Mouse (Mus musculus) limb, embryonic 11.5 days (tissue): ENCODE data around the gene Mical2. TPM values are rescaled to one million over a fixed set of nuclear protein-coding genes. Genes with fewer than 3 reads are reported as not detected.

Experiments used
- ATAC-seq: fragments of 200-750 bp; cut with Nextera tagmentation; 2 replicates; pipeline ENCODE4 v1.8.0; 2017; ENCODE audit warnings: low read depth; ENCODE audit not compliant: insufficient number of reproducible peaks, low FRiP score, low TSS enrichment
- DNase-seq: peaks from one replicate; pipeline ENCODE4 v3.0.0-alpha.2; 2015; ENCODE audit warnings: low spot score
- H3K27ac ChIP-seq: fragments of 300-500 bp; sonication (generic); replicated peaks from 2 replicates; pipeline ENCODE4 v1.5.1; 2014; ENCODE audit warnings: low read depth, mild to moderate bottlenecking, low read length
- H3K27me3 ChIP-seq: fragments of 300-500 bp; sonication (generic); 2 replicates; pipeline ENCODE4 v1.6.1; 2014; ENCODE audit warnings: mild to moderate bottlenecking, low read length, mixed read lengths; ENCODE audit not compliant: control insufficient read depth, insufficient read depth
- H3K36me3 ChIP-seq: fragments of 300-500 bp; sonication (generic); 2 replicates; pipeline ENCODE4 v1.6.1; 2014; ENCODE audit warnings: mild to moderate bottlenecking, low read length, moderate library complexity, mixed read lengths; ENCODE audit not compliant: control insufficient read depth, insufficient read depth
- H3K4me1 ChIP-seq: fragments of 300-500 bp; sonication (generic); 2 replicates; pipeline ENCODE4 v1.6.1; 2014; ENCODE audit warnings: low read length, mixed read lengths; ENCODE audit not compliant: control insufficient read depth, insufficient read depth
- H3K4me2 ChIP-seq: fragments of 300-500 bp; sonication (generic); 2 replicates; pipeline ENCODE4 v1.6.1; 2014; ENCODE audit warnings: low read depth, mild to moderate bottlenecking, moderate library complexity; ENCODE audit not compliant: severe bottlenecking
- H3K4me3 ChIP-seq: fragments of 300-500 bp; sonication (generic); 2 replicates; pipeline ENCODE4 v1.5.1; 2014; ENCODE audit warnings: low read depth, low read length
- H3K9ac ChIP-seq: fragments of 300-500 bp; sonication (generic); 2 replicates; pipeline ENCODE4 v1.6.1; 2014; ENCODE audit warnings: mild to moderate bottlenecking, low read length
- H3K9me3 ChIP-seq: fragments of 300-500 bp; sonication (generic); 2 replicates; pipeline ENCODE4 v1.6.1; 2016; ENCODE audit warnings: low read length; ENCODE audit not compliant: control insufficient read depth
- WGBS: fragments of 180-500 bp; shearing (Covaris S2); extraction: QIAGEN DNeasy Blood & Tissue Kit; methylation state at CpG from one replicate; pipeline ENCODE4 v1.1.7; 2014; 5-methylcytosine and 5-hydroxymethylcytosine counted together
- polyA plus RNA-seq: library from polyadenylated mRNA; unstranded; fragments of >200 nt; fragmentation: Nextera tagmentation; extraction: Ambion mirVana; gene quantifications from 2 replicates; pipeline ENCODE4 v1.2.1, GENCODE M21; 2014

Gene Mical2
- polyA plus RNA-seq, 1 experiment from 2014 or later = 2.3 TPM

DNA sequence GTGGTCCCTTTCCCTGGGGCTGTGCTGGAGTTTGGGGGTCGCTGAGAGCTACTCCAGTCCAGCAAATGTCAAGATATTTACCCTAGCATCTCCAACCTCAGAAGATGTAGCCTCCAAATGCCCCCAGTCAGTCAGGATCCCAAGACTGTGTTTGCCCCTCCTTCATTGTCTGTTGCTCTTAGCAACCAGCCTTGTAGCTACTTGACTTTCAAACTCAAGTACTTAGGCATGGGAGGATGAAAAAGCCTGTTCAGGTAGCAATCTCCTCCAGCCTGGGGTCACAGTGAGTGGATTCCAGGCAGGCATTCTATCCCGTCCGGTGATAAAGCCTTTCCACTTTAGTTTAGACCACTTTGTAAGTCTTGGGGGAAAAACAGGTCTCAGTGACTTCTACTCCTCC lies 28.6 kb downstream of the Mical2 start:
- ATAC-seq = no peak
- Histone ChIP-seq H3K4me3 (no peak overlapping the region), H3K27ac (no peak overlapping the region), H3K9me3 (no peaks in the 10 kb centered on the region), H3K4me1 (peaks cover 6% of the 10 kb centered on the region; the same call in 1 of the 2 replicates), H3K36me3 (no peaks in the 10 kb centered on the region), H3K4me2 (no peak overlapping the region), H3K27me3 (no peaks in the 10 kb centered on the region), H3K9ac (no peak overlapping the region)
- WGBS = 91% methylated on average over 3 of the region's 3 CpGs
- DNase-seq = no peak

DNA sequence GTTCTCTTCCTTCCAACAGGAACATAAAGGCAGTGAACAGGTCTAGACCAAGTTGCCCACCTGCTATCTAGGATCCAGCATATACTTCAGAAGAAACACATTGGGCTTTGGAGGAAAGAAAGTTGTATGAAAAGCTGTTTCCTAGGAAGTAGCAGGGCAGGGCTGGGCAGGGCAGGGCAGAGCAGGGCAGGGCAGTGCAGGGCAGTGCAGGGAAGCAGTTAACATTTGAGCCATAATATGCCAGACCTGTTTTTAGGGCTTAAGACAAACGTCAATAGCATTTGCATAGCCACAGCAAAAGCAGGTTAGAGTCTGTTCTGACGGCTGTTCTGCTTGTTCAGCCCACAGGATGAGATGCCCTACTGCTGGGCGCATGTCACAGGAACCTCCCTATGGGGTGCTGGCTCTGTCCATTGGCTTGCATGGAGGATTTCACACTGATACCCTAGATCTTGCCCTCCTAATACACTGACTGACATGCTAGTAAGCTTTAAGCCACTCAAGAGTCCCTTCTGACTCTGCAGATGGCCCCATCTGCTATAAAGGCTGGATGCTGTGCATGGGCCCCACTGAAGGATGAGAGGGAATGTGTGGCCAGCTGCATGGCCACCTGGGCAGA lies 29.7 kb downstream of the Mical2 start:
- H3K4me3 ChIP-seq = no peak overlapping the region
- no peaks in the 10 kb centered on the region for H3K36me3 ChIP-seq
- H3K4me1 ChIP-seq = peaks cover 6% of the 10 kb centered on the region; the same call in 1 of the 2 replicates
- no peak overlapping the region for H3K27ac ChIP-seq
- H3K27me3 ChIP-seq = no peaks in the 10 kb centered on the region
- DNase-seq (no peak), ATAC-seq (no peak)
- 46% methylated on average over 3 of the region's 3 CpGs for WGBS
- no peak overlapping the region for H3K9ac ChIP-seq
- no peak overlapping the region for H3K4me2 ChIP-seq
- H3K9me3 ChIP-seq = no peaks in the 10 kb centered on the region

DNA sequence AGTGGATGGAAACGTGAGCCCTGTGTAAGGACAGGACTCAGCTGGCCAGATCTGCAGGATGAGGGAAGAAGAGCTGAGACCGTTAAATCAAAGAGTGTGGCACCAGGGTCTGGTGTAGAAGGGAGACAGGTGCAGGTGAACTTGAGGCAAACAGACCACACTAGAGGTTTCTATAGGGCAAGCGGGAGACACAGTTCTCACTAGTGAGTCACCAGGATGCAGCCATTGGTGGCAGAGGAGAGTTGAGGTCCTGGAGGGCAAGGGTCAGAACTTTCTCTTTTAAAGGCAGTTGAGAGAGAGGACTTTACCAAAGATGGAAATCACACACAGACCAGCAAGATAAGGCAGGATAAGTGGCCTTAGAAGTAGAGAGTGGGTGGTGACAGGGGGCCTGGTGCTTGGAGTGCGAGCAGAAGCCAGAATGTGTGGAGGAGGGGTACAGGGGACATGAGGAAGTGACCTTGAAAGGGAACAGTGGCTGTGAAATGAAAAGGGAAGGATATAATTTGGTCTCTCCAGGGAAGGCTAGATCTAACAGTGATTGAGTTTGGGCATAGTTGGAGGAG lies 32.8 kb downstream of the Mical2 start:
- WGBS = 75% methylated on average over 4 of the region's 4 CpGs
- no peaks in the 10 kb centered on the region for H3K9me3 ChIP-seq
- no peaks in the 10 kb centered on the region for H3K4me1 ChIP-seq
- no peak overlapping the region for H3K4me3 ChIP-seq
- ATAC-seq = no peak
- no peaks in the 10 kb centered on the region for H3K27me3 ChIP-seq
- no peak overlapping the region for H3K4me2 ChIP-seq
- no peaks in the 10 kb centered on the region for H3K36me3 ChIP-seq
- H3K9ac ChIP-seq = no peak overlapping the region
- DNase-seq = no peak
- H3K27ac ChIP-seq = no peak overlapping the region

DNA sequence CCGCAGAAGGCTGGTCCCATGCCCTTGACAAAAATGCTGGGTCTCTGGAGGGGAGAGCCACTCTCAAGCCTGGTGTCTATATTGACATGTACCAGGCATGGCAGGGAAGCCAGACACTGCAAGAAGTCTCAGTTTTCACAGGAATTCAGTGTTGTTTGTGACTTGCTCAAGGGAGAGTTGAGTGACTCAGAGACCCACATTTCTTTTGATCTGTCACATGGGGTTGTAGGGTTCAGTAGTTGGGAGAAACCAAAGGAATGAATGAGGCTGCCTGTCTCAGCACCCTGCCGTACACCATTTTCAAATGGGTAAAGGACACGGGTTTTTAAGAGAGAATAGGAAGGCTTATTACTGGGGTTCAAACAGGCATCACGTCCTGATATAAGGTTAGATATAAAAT lies 33.6 kb downstream of the Mical2 start:
- Histone ChIP-seq H3K27me3 (no peaks in the 10 kb centered on the region), H3K9me3 (no peaks in the 10 kb centered on the region), H3K36me3 (no peaks in the 10 kb centered on the region), H3K9ac (no peak overlapping the region), H3K4me1 (no peaks in the 10 kb centered on the region), H3K27ac (no peak overlapping the region), H3K4me3 (no peak overlapping the region), H3K4me2 (no peak overlapping the region)
- DNase-seq (no peak), ATAC-seq (no peak)
- 91% methylated on average over 4 of the region's 4 CpGs for WGBS

DNA sequence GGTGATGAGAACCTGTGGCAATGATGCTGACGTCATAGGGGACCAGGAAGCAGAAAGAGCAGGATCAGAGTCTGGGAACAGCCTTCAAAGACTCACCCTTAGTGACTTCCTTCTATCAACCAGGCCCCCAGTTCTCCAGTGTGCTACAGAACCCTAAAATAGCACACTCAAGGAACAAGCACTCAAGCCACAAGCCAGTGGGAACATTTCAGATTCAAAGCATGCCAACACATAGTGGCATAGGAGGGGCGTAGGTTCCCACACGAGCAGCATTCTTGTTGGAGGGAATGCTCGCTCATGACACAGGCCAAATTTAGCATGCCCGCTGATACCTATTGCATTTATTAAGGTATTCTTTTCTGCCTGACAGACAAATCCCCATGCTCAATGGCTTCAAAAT lies 35.5 kb downstream of the Mical2 start:
- Histone ChIP-seq H3K4me1 (no peaks in the 10 kb centered on the region), H3K9ac (no peak overlapping the region), H3K27ac (no peak overlapping the region), H3K4me2 (no peak overlapping the region), H3K4me3 (no peak overlapping the region), H3K36me3 (no peaks in the 10 kb centered on the region), H3K9me3 (no peaks in the 10 kb centered on the region), H3K27me3 (no peaks in the 10 kb centered on the region)
- WGBS = 87% methylated on average over 5 of the region's 5 CpGs
- DNase-seq (no peak), ATAC-seq (no peak)

DNA sequence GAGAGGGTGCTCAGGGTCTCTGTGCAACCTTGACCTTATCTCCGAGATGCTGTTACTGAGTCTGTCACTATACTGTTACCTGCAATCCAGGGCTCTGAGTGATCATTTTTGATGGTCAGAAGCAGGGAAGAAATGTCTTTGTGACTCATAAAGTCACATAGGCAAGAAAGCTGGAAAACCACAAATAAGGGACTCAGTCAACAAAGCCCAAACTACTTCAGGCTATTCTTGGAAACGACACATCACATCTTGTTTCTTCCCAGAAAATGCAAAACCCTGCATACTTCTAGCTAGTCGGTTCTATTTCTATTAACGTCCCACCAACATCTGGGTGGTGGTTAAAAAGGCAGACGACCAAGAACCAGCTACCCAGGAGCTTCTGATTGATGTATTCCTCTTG lies 41.6 kb downstream of the Mical2 start:
- H3K9ac ChIP-seq = no peak overlapping the region
- no peaks in the 10 kb centered on the region for H3K9me3 ChIP-seq
- no peaks in the 10 kb centered on the region for H3K4me1 ChIP-seq
- no peaks in the 10 kb centered on the region for H3K27me3 ChIP-seq
- no peak for DNase-seq
- H3K36me3 ChIP-seq = no peaks in the 10 kb centered on the region
- WGBS = 84% methylated on average over 5 of the region's 5 CpGs
- no peak overlapping the region for H3K4me2 ChIP-seq
- H3K4me3 ChIP-seq = no peak overlapping the region
- H3K27ac ChIP-seq = no peak overlapping the region
- no peak for ATAC-seq

DNA sequence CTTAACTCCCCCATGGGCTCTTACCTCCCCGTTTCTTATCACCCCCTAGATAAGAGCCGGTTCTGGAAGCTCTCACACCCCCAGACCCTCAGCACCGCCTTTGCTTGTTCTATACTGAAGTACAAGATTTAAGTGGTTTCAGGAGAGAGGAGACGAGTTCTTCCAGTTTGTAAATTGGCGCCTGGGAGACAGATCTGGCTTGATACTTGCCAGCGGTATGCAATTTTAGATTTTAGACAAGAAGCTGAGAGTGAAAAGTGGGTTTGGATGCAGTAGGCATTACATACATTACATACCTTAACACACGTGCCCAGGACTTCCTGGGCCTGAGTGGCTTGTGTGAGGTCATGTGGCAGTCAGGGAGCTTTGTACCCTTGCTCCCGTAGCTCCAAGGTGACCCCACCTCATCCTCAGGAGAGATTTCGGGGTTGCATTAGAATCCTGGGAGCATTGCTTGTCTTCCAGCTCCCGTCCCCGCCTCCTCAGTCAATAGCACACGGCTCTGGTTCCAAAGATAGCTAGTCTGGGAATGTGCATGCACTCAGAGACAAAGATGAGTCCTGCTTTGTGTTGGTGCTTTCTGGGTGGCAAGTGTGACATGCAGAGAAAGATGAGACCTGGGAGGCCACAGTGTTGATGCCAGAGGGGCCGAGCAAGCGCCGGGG lies 43.2 kb downstream of the Mical2 start:
- Histone ChIP-seq H3K4me1 (peaks cover 4% of the 10 kb centered on the region), H3K27ac (no peak overlapping the region), H3K9ac (no peak overlapping the region), H3K27me3 (no peaks in the 10 kb centered on the region), H3K36me3 (no peaks in the 10 kb centered on the region), H3K4me2 (no peak overlapping the region), H3K9me3 (no peaks in the 10 kb centered on the region), H3K4me3 (no peak overlapping the region)
- WGBS = 84% methylated on average over 15 of the region's 15 CpGs
- ATAC-seq (no peak), DNase-seq (no peak)

DNA sequence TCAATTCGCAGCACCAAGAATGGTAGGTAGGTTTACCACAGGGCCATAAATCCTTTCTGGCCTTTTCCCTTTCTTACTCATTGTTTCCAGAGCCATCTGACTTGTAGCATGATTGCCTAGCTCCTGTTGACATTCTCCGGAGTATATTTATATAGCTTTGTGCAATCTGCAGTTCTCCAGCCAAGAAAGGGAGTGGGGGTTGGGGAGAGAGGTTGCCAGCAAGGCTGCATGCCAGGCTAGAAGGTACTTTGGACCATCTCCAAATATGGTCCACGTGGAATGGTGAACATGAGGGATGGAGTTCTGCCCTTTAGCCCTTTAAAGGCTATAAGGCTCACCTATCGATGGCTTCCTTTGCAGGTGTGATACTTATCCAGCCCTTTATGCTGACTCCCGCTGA lies 45.2 kb downstream of the Mical2 start:
- 90% methylated on average over 5 of the region's 5 CpGs for WGBS

More for the DNA sequence above, 45.2 kb downstream of the Mical2 start:
- Histone ChIP-seq H3K4me2 (no peak overlapping the region), H3K4me3 (no peak overlapping the region), H3K9ac (no peak overlapping the region), H3K27me3 (no peaks in the 10 kb centered on the region), H3K9me3 (no peaks in the 10 kb centered on the region), H3K4me1 (peaks cover 17% of the 10 kb centered on the region), H3K36me3 (no peaks in the 10 kb centered on the region), H3K27ac (no peak overlapping the region)
- no peak for DNase-seq
- ATAC-seq = no peak
